Mouse (Mus musculus): Measurements from ENCODE around the gene Vil1. TPM values are rescaled to one million over a fixed set of nuclear protein-coding genes. Genes with fewer than 3 reads are reported as not detected.

Vil1 gene
- polyA plus RNA-seq, 1 experiment: 1.3 TPM

DNA sequence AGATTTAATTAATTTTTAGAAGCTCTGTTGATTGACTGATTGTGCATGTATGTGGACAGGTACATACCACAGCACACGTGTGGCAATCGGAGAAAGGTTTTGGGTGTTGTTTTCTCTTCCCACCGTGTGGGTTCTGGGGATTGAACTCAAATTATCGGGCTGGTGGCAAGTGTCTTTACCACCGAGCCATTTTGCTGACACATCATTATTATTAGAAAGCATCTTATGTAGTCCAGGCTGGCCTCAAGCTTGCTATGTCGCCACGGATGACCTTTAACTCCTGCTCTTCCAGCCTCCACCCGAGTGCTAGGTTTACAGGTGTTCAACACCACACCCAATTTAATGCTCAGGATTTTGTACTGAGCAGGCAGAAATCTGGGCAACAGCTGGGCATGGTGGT lies 3.5 kb downstream of the Vil1 start:
- no peak for DNase-seq (ENCODE audit: low read depth)

DNA sequence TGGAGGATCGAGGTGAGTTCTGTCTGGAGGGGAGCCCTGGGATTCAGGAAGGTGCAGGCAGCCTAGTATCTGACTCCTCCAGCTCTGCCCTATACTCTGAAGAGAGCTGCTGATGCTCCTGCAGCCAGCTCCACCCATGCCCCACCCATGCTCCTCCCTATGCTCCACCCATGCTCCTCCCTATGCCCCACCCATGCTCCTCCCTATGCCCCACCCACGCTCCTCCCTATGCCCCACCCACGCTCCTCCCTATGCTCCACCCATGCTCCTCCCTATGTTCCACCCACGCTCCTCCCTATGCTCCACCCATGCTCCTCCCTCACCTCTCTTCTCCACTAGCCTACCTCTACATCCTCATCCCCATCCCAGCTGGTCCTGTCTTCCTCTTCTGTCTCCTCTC lies 6.0 kb downstream of the Vil1 start:
- DNase-seq (ENCODE audit: low read depth): no peak

DNA sequence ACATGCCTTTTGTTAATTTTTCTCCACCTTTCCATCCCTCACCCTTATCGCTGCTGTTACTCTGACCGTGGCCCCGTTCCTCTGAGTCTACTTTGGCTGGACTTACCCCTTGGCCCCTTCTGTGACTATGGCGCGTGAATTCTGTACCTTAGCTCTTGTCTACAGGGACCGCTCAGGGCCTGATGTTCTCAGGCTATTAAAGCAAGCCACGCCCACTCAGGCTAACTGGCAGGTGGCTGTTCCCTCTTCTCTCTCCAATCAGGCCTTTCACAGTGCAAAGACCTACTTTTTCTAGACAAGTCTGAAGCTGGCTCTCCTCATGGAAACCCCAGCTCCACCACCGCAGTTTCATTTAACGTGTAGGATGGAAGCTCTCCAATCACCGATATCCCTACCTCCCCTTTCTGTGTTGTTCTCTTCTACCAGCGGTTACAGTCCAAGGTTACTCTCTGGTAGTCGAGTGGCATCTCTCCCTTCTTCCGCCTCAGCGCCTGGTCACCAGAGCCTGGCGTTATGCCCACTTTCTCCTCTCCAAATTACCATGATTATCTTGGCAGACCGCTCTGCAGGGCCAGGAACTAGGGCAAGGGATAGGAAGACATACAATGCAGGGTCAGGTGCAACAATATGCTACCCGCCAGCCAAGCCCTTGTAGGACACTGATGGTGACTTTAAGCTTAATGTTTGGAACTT lies 9.7 kb downstream of the Vil1 start:
- DNase-seq (ENCODE audit: low read depth): no peak

DNA sequence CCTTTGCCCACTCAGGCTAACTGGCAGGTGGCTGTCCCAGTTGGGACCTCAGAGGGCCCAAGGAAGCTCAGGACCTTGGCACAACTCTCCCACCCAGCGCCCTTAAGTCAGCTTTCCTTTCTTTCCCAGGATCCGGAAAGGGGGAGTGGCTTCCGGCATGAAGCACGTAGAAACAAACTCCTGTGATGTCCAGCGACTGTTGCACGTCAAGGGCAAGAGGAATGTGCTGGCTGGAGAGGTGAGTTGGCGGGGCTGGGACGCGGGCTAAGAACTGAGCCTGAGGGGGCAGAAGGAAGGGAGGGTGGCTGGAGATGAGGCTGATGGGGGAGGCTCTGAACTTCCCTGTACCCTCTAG lies 10.2 kb downstream of the Vil1 start:
- no peak for DNase-seq (ENCODE audit: low read depth)

DNA sequence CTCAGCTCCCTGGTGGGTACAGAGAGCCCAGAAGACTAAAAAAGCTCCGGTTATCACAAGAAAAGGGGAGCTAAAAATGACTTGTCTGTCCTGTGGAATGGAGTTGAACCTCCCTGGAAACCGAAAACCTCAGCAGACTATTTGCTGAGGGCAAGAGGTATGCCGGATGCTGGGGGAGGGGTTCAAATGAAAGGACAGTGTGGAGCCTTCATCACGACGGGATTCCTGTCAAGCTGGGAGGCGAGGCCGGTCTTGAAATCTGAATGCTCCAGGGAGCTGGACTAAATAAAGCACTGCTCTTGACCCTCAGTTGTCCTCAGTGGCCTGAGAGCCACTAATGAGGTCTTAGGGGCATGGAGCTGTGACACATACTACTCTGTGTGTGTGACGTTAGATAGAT lies 14.0 kb downstream of the Vil1 start:
- DNase-seq (ENCODE audit: low read depth): no peak

DNA sequence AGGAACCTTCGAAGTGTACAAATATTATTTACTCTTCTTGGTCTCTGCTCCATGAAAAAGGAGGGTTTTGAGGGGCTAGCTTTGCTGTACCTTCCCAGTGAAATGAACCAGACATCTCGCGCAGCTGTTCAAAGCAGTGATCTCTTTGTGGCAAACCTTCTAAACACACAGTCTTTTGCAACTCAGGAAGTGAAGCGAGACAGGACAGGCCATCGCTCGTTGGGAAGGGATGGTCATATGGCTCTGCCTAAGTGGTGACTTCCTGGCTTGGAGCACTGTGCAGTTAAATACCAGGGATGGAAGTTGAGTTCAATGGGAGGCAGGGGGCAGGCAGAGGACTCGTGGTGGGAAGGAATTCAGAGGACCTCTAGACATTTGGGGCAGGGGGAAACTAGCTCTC lies 16.7 kb downstream of the Vil1 start:
- DNase-seq (ENCODE audit: low read depth): no peak

DNA sequence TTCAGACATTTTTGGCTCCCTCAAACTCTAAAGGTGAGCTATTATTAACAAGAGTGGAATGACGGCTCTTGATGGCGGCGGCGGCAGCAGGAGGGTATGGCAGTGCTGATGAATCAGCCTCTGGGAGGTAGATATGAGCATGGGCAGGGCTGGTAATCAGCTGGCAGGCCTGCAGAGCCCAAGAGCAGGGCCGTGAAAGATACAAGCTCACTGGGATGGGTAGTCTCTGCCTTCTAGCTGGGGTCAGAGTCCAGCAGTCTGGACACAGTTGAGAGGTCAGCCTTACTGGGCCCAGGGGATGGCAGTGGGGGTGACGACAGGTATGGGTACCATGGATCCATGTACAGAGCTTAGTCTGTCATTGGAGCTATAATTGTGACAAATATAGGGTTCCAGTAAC lies 24.0 kb downstream of the Vil1 start:
- no peak for DNase-seq (ENCODE audit: low read depth)

DNA sequence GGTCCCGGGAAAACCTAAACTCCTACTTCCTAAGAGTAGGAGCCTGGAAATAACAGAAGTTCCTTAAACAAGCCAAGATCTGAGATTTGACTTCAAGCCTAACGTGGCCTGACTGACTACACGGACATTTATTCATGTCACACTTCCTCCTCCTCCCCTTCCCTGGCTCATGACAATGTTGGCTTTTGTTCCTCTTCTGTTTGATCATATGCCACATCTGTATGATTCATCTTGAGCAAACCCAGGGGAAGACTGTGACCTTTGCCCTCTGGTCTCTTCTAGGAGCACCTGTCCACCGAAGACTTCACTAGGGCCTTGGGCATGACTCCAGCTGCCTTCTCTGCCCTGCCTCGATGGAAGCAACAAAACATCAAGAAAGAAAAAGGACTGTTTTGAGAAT lies 25.4 kb downstream of the Vil1 start:
- DNase-seq (ENCODE audit: low read depth): no peak

DNA sequence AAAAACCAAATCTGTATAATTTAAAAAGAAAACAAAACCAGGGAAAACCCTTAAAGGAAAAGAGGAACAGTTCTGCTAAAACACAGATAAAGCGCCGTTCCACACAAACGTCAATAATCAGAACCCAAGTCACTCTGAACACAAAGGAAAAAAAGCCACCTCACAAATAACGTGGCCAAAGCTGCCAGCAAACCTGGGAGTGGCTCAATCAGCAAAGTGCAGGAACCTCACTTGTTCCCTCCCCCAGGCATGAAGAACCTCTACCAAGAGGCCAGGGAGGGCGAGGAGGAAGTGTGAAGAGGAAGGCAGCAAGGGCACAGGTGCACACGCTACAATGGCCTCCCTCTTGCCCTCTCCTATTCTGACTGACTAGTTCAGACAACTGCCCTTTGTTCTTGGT lies 26.4 kb downstream of the Vil1 start:
- peak; percentile 31 for DNase-seq (ENCODE audit: low read depth)

DNA sequence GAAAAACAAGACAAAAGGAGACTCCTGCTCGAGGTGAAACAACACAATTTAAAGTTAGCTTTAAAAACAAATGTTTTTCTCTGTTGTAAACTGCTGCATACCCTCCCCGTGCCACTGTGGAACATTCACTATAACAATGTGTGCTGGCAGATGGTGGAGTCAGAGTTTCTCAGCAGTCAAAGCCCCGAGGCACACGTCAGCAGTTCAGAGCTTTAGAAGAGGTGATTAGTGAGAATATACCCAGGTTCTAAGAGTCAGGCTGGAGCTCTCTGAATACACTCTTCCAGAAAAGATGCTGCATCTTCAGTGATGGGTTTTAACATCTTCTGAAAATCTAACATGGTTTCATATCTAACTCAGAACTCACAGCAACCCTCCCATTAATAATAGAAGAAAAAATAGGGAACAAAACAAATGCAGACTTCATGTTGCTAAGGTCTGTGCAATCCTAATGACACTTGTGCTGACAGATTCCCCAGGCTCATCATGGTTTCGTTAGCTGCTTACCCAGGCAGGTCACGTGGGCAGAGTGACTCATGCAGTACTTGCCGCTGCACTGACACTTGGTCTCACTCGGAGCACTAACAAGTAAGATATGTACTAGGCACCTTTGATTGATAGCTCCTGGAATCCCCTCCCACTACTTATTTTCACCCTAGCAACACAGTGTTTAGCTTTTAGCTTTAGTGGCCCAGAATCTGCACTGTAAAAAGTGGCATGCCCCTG lies 28.7 kb downstream of the Vil1 start:
- no peak for DNase-seq (ENCODE audit: low read depth)

DNA sequence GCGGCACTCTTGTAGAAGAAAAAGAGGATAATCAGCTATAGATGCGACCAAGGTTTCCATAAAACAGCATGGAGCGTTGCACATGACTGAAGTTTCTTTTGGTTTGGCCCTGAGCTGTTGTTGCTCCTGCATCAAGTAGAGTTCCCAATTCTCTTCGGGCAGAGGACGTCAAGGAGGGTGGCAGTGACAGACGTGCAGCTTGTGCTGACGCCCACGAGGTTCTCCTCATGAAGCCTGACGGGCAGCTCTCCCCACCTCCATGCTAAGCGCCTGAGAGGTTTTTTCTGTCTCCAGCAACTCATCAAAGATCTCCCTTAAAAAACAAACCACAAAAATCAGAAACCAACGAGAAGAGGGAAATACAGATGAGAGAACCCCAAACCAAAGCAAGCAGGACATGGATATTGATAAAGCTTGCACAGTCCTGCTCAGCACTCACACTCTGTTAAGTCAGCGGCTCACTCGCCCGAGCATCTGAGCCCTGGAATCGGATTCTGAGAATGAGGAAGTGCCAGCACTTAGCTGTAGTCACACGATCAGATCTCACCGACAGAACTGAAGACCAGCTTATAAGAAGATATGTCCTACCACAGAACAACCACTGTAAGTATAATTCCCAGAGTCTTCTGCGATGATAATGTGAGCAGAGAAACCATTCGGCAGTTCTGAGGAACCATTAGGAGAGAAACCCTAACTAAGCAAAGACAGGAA lies 30.1 kb downstream of the Vil1 start:
- no peak for DNase-seq (ENCODE audit: low read depth)

DNA sequence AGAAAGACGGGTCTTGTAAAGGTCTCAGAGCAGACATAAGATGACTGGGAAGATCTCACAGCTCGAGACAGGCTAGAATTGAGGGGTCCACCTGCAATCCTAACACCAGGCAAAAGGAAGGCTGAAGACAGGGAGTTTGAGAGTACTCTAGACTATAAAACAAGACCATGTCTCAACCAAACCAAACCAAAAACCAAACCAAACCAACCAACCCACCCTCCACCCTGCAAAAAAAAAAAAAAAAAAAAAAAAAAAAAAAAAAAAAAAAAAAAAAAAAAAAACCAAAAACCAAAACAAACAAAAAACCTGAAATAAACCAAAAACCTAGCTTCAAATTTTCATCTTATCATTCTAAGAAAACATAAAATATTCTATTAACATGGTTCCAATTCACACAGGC lies 35.4 kb downstream of the Vil1 start:
- no peak for DNase-seq (ENCODE audit: low read depth)

DNA sequence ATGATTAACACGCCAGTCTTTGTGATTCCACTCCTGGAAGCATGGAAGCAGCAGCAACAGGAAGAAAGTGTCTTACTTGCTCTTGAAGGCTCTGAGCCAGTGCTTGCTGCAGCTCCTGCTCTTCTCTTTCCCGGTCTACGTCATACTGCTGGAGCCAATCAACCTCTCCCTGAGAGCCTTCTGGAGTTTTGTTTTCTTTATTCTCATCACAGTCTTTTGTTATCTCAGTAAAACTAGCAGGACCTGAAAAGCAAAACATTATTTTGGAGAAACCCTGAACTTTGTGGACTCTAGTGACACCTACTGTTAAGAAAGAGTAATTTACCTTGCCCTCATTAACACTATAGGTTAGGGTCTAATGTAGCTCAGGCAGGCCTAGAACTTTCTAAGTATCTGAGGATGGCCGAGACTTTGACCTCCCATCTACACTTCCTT lies 43.5 kb downstream of the Vil1 start:
- DNase-seq (ENCODE audit: low read depth): no peak

DNA sequence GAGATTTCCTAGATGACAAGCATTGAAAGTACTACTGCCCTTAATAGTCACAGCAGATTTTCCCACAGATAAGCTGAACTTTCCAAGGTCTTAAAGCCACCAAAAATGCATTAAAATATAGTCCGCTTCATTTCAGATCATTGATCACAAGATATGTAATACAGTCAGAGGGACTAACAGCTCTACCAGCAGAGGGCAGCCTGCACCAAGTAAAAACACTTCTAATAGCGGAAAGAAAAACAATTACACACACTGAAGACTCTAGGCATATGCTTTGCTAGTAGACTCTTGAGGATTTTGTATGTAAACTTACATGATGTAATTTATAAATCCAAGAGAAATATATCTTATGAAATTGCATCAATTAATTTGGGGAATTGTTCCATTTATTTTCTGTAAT lies 51.1 kb downstream of the Vil1 start:
- no peak for DNase-seq (ENCODE audit: low read depth)

Other genes with a start within 250 kb of the Vil1 start
- not detected in 2 replicates for gene Cxcr1, start 214.7 kb upstream of the Vil1 start, polyA plus RNA-seq (2012; rRNA removed)
- gene Arpc2, start 173.3 kb upstream of the Vil1 start, polyA plus RNA-seq (2012; rRNA removed): 165 and 179 TPM in 2 replicates
- 1.7 and 2.5 TPM in 2 replicates for gene Gpbar1, start 130.8 kb upstream of the Vil1 start, polyA plus RNA-seq (2012; rRNA removed)
- gene Aamp, start 124.6 kb upstream of the Vil1 start, polyA plus RNA-seq (2012; rRNA removed): 203 and 210 TPM in 2 replicates
- gene Pnkd, start 124.4 kb upstream of the Vil1 start, polyA plus RNA-seq (2012; rRNA removed): 101 and 110 TPM in 2 replicates
- gene Tmbim1, start 103.8 kb upstream of the Vil1 start, polyA plus RNA-seq (2012; rRNA removed): 162 and 225 TPM in 2 replicates
- gene Catip, start 47.3 kb upstream of the Vil1 start, polyA plus RNA-seq (2012; rRNA removed): 1.8 and 2.3 TPM in 2 replicates
- gene Slc11a1, start 34.2 kb upstream of the Vil1 start, polyA plus RNA-seq (2012; rRNA removed): 36.3 and 42.9 TPM in 2 replicates
- 106 and 112 TPM in 2 replicates for gene Ctdsp1, start 17.9 kb upstream of the Vil1 start, polyA plus RNA-seq (2012; rRNA removed)
- gene Cnot9, start 96.7 kb downstream of the Vil1 start, polyA plus RNA-seq (2012; rRNA removed): 18.6 and 20.4 TPM in 2 replicates
- gene Plcd4, start 133.5 kb downstream of the Vil1 start, polyA plus RNA-seq (2012; rRNA removed): 0.63 and 0.91 TPM in 2 replicates
- gene Usp37, start 134.9 kb downstream of the Vil1 start, polyA plus RNA-seq (2012; rRNA removed): 4.1 and 4.9 TPM in 2 replicates
- 13.5 and 15.7 TPM in 2 replicates for gene Zfp142, start 178.9 kb downstream of the Vil1 start, polyA plus RNA-seq (2012; rRNA removed)
- gene Bcs1l, start 178.9 kb downstream of the Vil1 start, polyA plus RNA-seq (2012; rRNA removed): 18.0 and 19.3 TPM in 2 replicates
- gene Rnf25, start 192.0 kb downstream of the Vil1 start, polyA plus RNA-seq (2012; rRNA removed): 61.1 and 67.2 TPM in 2 replicates
- 3.3 and 4.5 TPM in 2 replicates for gene Stk36, start 192.1 kb downstream of the Vil1 start, polyA plus RNA-seq (2012; rRNA removed)